Mouse (Mus musculus): ENCODE measurements at regions not wholly inside any gene's neighbourhood (a gene's known extent, or its start where the extent isn't known, plus 50 kb on each side); places are given as distances from the start of the nearest gene placed in this dataset.

- Histone ChIP-seq H3K4me1 (ENCODE audit: control insufficient read depth) (no peaks in the 10 kb centered on the region), H3K9me3 (ENCODE audit: control insufficient read depth, low read length) (no peaks in the 10 kb centered on the region), H3K4me3 (replicated peaks) (no peak overlapping the region), H3K27me3 (ENCODE audit: control insufficient read depth) (no peaks in the 10 kb centered on the region), H3K36me3 (ENCODE audit: control insufficient read depth) (no peaks in the 10 kb centered on the region)
- TF ChIP-seq TAL1 (IDR thresholded peaks at IDR 0.05; ENCODE audit: low read length) (no peak), GATA1 (IDR thresholded peaks at IDR 0.05; ENCODE audit: low read length) (no peak)
Measured at GRCm38 (mm10) chr2:28287210-28287860, 94.5 kb downstream of the Olfm1 start.

GRCm38 (mm10) chr2:28289339-28289738 is 96.5 kb downstream of the Olfm1 start:
- no peaks in the 10 kb centered on the region for H3K27me3 ChIP-seq (ENCODE audit: control insufficient read depth)
- H3K36me3 ChIP-seq (ENCODE audit: control insufficient read depth), result no peaks in the 10 kb centered on the region
- TF ChIP-seq GATA1 (IDR thresholded peaks at IDR 0.05; ENCODE audit: low read length), result no peak
- no peak for TF ChIP-seq TAL1 (IDR thresholded peaks at IDR 0.05; ENCODE audit: low read length)
- H3K9me3 ChIP-seq (ENCODE audit: control insufficient read depth, low read length), result no peaks in the 10 kb centered on the region
- no peak overlapping the region for H3K4me3 ChIP-seq (replicated peaks)
- H3K4me1 ChIP-seq (ENCODE audit: control insufficient read depth), result no peaks in the 10 kb centered on the region

DNA sequence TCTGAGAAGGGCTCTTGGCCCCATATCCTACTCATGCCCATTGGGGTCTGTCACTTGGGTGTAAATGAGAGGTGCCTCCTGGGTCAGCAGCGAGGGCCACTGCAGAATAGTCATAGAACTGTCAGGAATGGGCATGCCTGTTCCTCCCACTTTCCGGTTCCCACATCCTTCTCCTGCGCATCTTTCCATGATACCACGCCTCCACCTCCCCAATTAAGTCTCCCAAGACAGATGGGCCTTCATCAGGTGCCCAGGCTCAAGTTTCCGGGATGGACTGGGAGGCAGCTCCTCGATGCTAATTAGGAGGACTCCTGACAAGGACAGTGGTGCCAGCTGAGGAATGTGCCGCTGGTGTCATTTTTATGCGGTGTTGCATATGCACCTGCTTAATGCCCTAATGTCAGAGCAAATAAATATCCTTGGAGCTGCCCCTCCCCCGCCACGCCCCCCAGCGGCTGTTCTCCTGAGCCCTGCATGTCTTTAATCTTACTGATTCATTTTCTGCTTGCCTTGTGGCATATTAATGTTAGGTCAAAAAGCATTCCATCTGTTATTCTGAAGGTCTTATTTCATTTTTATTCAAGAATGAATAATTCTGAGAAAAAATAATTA is 97.2 kb downstream of the Olfm1 start:
- TF ChIP-seq TAL1 (IDR thresholded peaks at IDR 0.05; ENCODE audit: low read length) (no peak), GATA1 (IDR thresholded peaks at IDR 0.05; ENCODE audit: low read length) (no peak)
- Histone ChIP-seq H3K36me3 (ENCODE audit: control insufficient read depth) (no peaks in the 10 kb centered on the region), H3K27me3 (ENCODE audit: control insufficient read depth) (no peaks in the 10 kb centered on the region), H3K9me3 (ENCODE audit: control insufficient read depth, low read length) (no peaks in the 10 kb centered on the region), H3K4me3 (replicated peaks) (no peak overlapping the region), H3K4me1 (ENCODE audit: control insufficient read depth) (no peaks in the 10 kb centered on the region)

GRCm38 (mm10) chr2:28294509-28294908 is 101.7 kb downstream of the Olfm1 start:
- no peak for TF ChIP-seq GATA1 (IDR thresholded peaks at IDR 0.05; ENCODE audit: low read length)
- TF ChIP-seq TAL1 (IDR thresholded peaks at IDR 0.05; ENCODE audit: low read length), result no peak
- Histone ChIP-seq H3K27me3 (ENCODE audit: control insufficient read depth) (no peaks in the 10 kb centered on the region), H3K4me1 (ENCODE audit: control insufficient read depth) (no peaks in the 10 kb centered on the region), H3K4me3 (replicated peaks) (no peak overlapping the region), H3K9me3 (ENCODE audit: control insufficient read depth, low read length) (no peaks in the 10 kb centered on the region), H3K36me3 (ENCODE audit: control insufficient read depth) (no peaks in the 10 kb centered on the region)

DNA sequence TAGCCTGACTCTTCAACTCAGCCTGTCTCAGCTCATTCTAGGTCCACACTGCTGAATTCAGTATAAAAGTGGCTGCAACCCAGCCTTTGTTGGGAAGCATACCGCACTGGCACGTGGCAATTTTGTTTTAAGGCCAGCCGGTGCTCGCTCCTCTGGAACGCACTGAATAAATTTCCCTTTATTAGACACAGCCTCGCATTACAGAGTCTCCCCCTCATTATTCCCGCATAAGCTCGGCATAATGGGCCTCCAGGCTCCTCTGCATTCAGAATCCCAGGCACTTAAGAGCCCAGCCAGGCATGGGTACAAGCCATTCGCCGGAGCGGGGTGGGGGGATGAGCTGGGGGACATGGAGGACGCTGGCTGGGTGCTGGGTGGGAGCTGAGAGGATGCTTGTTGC is 103.4 kb downstream of the Olfm1 start:
- H3K9me3 ChIP-seq (ENCODE audit: control insufficient read depth, low read length), result no peaks in the 10 kb centered on the region
- no peaks in the 10 kb centered on the region for H3K4me1 ChIP-seq (ENCODE audit: control insufficient read depth)
- H3K4me3 ChIP-seq (replicated peaks), result no peak overlapping the region
- no peaks in the 10 kb centered on the region for H3K27me3 ChIP-seq (ENCODE audit: control insufficient read depth)
- TF ChIP-seq TAL1 (IDR thresholded peaks at IDR 0.05; ENCODE audit: low read length), result no peak
- no peaks in the 10 kb centered on the region for H3K36me3 ChIP-seq (ENCODE audit: control insufficient read depth)

- H3K9me3 ChIP-seq (ENCODE audit: control insufficient read depth, low read length), result no peaks in the 10 kb centered on the region
- TF ChIP-seq GATA1 (IDR thresholded peaks at IDR 0.05; ENCODE audit: low read length) (no peak), TAL1 (IDR thresholded peaks at IDR 0.05; ENCODE audit: low read length) (no peak)
Measured at GRCm38 (mm10) chr2:28298738-28299137, 105.9 kb downstream of the Olfm1 start.

DNA sequence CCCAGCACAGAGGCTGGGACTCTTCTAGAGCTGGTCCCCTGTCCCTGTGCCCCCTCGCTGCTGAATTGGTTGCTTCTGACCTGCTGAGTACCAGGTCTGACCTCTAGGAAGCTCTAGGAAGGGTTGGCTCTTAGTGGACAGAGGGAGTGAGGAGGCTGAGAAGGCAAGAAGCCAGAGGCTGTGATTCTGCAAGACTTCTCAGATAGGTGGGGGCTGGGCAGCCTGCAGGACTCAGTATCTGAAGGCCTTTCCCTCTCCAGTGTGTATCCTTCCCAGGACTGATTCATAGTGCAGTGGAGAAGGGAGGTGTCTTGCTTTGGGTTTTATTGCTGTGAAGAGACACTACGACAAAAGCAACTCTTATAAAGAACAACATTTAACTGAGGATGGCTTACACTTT is 106.6 kb downstream of the Olfm1 start:
- H3K9me3 ChIP-seq (ENCODE audit: control insufficient read depth, low read length), result no peaks in the 10 kb centered on the region
- TF ChIP-seq GATA1 (IDR thresholded peaks at IDR 0.05; ENCODE audit: low read length) (no peak), TAL1 (IDR thresholded peaks at IDR 0.05; ENCODE audit: low read length) (no peak)
- H3K27me3 ChIP-seq (ENCODE audit: control insufficient read depth), result no peaks in the 10 kb centered on the region
- H3K36me3 ChIP-seq (ENCODE audit: control insufficient read depth), result no peaks in the 10 kb centered on the region
- no peak overlapping the region for H3K4me3 ChIP-seq (replicated peaks)
- no peaks in the 10 kb centered on the region for H3K4me1 ChIP-seq (ENCODE audit: control insufficient read depth)

More at GRCm38 (mm10) chr2:28298738-28299137, 105.9 kb downstream of the Olfm1 start:
- Histone ChIP-seq H3K36me3 (ENCODE audit: control insufficient read depth) (no peaks in the 10 kb centered on the region), H3K4me3 (replicated peaks) (no peak overlapping the region), H3K4me1 (ENCODE audit: control insufficient read depth) (no peaks in the 10 kb centered on the region), H3K27me3 (ENCODE audit: control insufficient read depth) (no peaks in the 10 kb centered on the region)

GRCm38 (mm10) chr2:28301313-28301712 is 108.5 kb downstream of the Olfm1 start:
- no peaks in the 10 kb centered on the region for H3K9me3 ChIP-seq (ENCODE audit: control insufficient read depth, low read length)
- TF ChIP-seq TAL1 (IDR thresholded peaks at IDR 0.05; ENCODE audit: low read length) (no peak), GATA1 (IDR thresholded peaks at IDR 0.05; ENCODE audit: low read length) (no peak)
- no peaks in the 10 kb centered on the region for H3K27me3 ChIP-seq (ENCODE audit: control insufficient read depth)
- H3K4me3 ChIP-seq (replicated peaks), result no peak overlapping the region
- no peaks in the 10 kb centered on the region for H3K4me1 ChIP-seq (ENCODE audit: control insufficient read depth)
- no peaks in the 10 kb centered on the region for H3K36me3 ChIP-seq (ENCODE audit: control insufficient read depth)

- TF ChIP-seq GATA1 (IDR thresholded peaks at IDR 0.05; ENCODE audit: low read length) (no peak), TAL1 (IDR thresholded peaks at IDR 0.05; ENCODE audit: low read length) (no peak)
Measured at GRCm38 (mm10) chr2:28303936-28304335, 111.1 kb downstream of the Olfm1 start.

More at GRCm38 (mm10) chr2:28303936-28304335, 111.1 kb downstream of the Olfm1 start:
- Histone ChIP-seq H3K27me3 (ENCODE audit: control insufficient read depth) (no peaks in the 10 kb centered on the region), H3K9me3 (ENCODE audit: control insufficient read depth, low read length) (no peaks in the 10 kb centered on the region), H3K4me1 (ENCODE audit: control insufficient read depth) (no peaks in the 10 kb centered on the region), H3K36me3 (ENCODE audit: control insufficient read depth) (no peaks in the 10 kb centered on the region), H3K4me3 (replicated peaks) (no peak overlapping the region)
